Mouse (Mus musculus) B cell, adult 67 days (primary cell): ENCODE results near the gene Krtap5-1. TPM values are rescaled to one million over a fixed set of nuclear protein-coding genes. Genes with fewer than 3 reads are reported as not detected.

ENCODE experiments used
- total RNA-seq, 2 experiments: library from RNA; stranded (reverse); gene quantifications; 4 replicates each; pipeline ENCODE4 v1.2.4; 2023

Gene Krtap5-1
- total RNA-seq, result not detected

DNA sequence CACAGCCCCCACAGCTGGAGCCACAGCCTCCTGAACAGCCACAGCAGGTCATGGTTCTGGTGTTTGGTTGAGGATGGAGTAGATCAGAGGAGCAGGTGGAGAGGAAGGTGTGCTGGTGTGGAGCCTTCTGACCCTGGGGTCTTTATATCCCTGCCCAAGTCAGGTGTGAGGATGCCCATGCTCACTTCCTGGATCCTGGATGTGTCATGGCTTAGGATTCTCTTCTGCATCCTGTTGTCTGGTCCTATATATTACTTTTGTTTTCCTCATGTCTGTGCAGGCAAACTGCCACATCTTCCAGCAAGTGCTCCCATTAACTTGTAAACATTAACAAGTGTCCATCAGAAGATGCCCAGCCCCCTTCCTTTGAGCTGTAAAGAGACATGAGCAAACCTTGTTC is at the start of gene Krtap5-1:
TSS of gene Krtap5-1 (minus strand) at position 101 of the 400 bp plus-strand sequence.

DNA sequence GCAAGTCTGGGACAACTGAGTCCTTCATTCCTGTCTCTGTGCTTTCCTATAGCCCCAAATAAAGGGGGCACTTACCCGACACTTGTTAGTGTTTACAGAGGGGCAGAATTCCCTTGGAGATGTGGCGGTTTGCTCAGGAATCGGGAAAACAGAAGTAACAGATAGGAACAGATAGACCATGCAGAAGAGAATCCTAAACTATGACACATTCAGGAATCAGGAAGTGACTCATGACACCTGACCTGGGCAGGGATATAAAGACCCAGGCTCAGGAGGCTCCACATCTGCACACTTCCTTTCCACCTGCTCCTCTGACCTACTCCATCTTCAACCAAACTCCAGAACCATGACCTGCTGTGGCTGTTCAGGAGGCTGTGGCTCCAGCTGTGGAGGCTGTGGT is 6.3 kb upstream of the Krtap5-1 start, which contains the start of gene Krtap5-4:
TSS of gene Krtap5-4 (plus strand) at position 301 of the 400 bp plus-strand sequence.

GRCm38 (mm10) chr7:142274263-142274662 is 22.7 kb downstream of the Krtap5-1 start, which contains the start of gene Gm4559:
Gm4559 (minus strand) TSS chr7:142274363.

DNA sequence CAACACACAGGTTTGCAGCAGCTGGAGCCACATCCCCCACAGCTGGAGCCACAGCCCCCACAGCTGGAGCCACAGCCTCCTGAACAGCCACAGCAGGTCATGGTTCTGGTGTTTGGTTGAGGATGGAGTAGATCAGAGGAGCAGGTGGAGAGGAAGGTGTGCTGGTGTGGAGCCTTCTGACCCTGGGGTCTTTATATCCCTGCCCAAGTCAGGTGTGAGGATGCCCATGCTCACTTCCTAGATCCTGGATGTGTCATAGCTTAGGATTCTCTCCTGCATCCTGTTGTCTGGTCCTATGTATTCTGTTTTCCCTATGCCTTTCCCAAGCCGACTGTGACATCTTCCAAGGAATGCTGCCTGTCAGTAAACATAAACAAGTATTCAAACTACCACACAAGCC is 38.7 kb downstream of the Krtap5-1 start, which contains the start of gene Gm2431:
TSS of gene Gm2431 (minus strand) at position 101 of the 400 bp plus-strand sequence.

Other genes starting within 250 kb of the Krtap5-1 start
- 10 to 100 TPM; 38.2 to 38.6 TPM for gene Mob2, start 236.1 kb downstream of the Krtap5-1 start, total RNA-seq
- 1 to 10 TPM in 1 of 2 experiments, under 1 TPM in 1; 0.86 to 1.3 TPM for gene Dusp8, start 201.3 kb downstream of the Krtap5-1 start, total RNA-seq
- not detected for gene Gm45618, start 176.4 kb downstream of the Krtap5-1 start, total RNA-seq
- not detected for gene Gm39115, start 161.1 kb downstream of the Krtap5-1 start, total RNA-seq
- gene Gm45337, start 152.5 kb downstream of the Krtap5-1 start, total RNA-seq, result not detected
- gene Gm29735, start 140.0 kb downstream of the Krtap5-1 start, total RNA-seq, result not detected
- gene Gm4553, start 131.4 kb downstream of the Krtap5-1 start, total RNA-seq, result not detected
- not detected for gene Krtap5-2, start 121.1 kb downstream of the Krtap5-1 start, total RNA-seq
- gene Gm10153, start 106.7 kb downstream of the Krtap5-1 start, total RNA-seq, result not detected
- not detected for gene Krtap5-3, start 95.8 kb downstream of the Krtap5-1 start, total RNA-seq
- gene Gm7579, start 85.3 kb downstream of the Krtap5-1 start, total RNA-seq, result not detected
- gene Krtap5-5, start 67.1 kb downstream of the Krtap5-1 start, total RNA-seq, result not detected
- gene Gm40460, start 56.0 kb downstream of the Krtap5-1 start, total RNA-seq, result not detected
- not detected for gene Gm2431, start 38.8 kb downstream of the Krtap5-1 start, total RNA-seq
- not detected for gene Gm4559, start 22.8 kb downstream of the Krtap5-1 start, total RNA-seq
- gene Krtap5-4, start 6.4 kb upstream of the Krtap5-1 start, total RNA-seq, result not detected
- under 1 TPM in 1 of 2 experiments, not detected in 1; 0.70 TPM for gene Ifitm10, start 76.6 kb upstream of the Krtap5-1 start, total RNA-seq
- 1 to 10 TPM in 1 of 2 experiments, not detected in 1; 4.8 TPM for gene Gm49369, start 85.5 kb upstream of the Krtap5-1 start, total RNA-seq
- gene Ctsd, start 90.9 kb upstream of the Krtap5-1 start, total RNA-seq, result 10 to 100 TPM; 61.8 to 67.8 TPM
- gene Syt8, start 137.7 kb upstream of the Krtap5-1 start, total RNA-seq, result not detected
- 1 to 10 TPM; 3.3 to 7.1 TPM for gene Tnni2, start 144.7 kb upstream of the Krtap5-1 start, total RNA-seq
- gene Lsp1, start 163.7 kb upstream of the Krtap5-1 start, total RNA-seq, result 100 to 1,000 TPM; 852 to 856 TPM
- 10 to 100 TPM; 35.7 to 36.8 TPM for gene Tnnt3, start 201.7 kb upstream of the Krtap5-1 start, total RNA-seq
- gene Mrpl23, start 235.6 kb upstream of the Krtap5-1 start, total RNA-seq, result 10 to 100 TPM; 12.0 to 12.3 TPM